Mouse (Mus musculus) hindbrain, embryonic 12.5 days (tissue): ENCODE measurements at regions not wholly inside any gene's neighbourhood (a gene's known extent, or its start where the extent isn't known, plus 50 kb on each side); places are given as distances from the start of the nearest gene placed in this dataset.
"Not testable (repeated sequence)": the region's sequence is repeated elsewhere in the genome, so short reads cannot be mapped to it uniquely, and the experiment has no call there.

Source experiments
- ATAC-seq: fragments of 200-750 bp; cut with Nextera tagmentation; 2 replicates; pipeline ENCODE4 v1.8.0; 2017; ENCODE audit warnings: moderate TSS enrichment; ENCODE audit not compliant: low FRiP score
- H3K27ac ChIP-seq: fragments of 300-500 bp; sonication (generic); 2 replicates; pipeline ENCODE4 v1.5.1; 2016; ENCODE audit warnings: mild to moderate bottlenecking
- H3K27me3 ChIP-seq: fragments of 300-500 bp; sonication (generic); 2 replicates; pipeline ENCODE4 v1.6.1; 2016; ENCODE audit warnings: mild to moderate bottlenecking
- H3K36me3 ChIP-seq: fragments of 300-500 bp; sonication (generic); 2 replicates; pipeline ENCODE4 v1.6.1; 2016; ENCODE audit warnings: mild to moderate bottlenecking
- H3K4me1 ChIP-seq: fragments of 300-500 bp; sonication (generic); 2 replicates; pipeline ENCODE4 v1.6.1; 2016
- H3K4me2 ChIP-seq: fragments of 300-500 bp; sonication (generic); replicated peaks from 2 replicates; pipeline ENCODE4 v1.6.1; 2016; ENCODE audit warnings: mild to moderate bottlenecking
- H3K4me3 ChIP-seq: fragments of 300-500 bp; sonication (generic); 2 replicates; pipeline ENCODE4 v1.5.1; 2016; ENCODE audit warnings: mild to moderate bottlenecking
- H3K9ac ChIP-seq: fragments of 300-500 bp; sonication (generic); 2 replicates; pipeline ENCODE4 v1.6.1; 2016; ENCODE audit warnings: mild to moderate bottlenecking, moderate library complexity
- H3K9me3 ChIP-seq: fragments of 300-500 bp; sonication (generic); replicated peaks from 2 replicates; pipeline ENCODE4 v1.6.1; 2016; ENCODE audit warnings: mild to moderate bottlenecking
- WGBS: fragments of 180-500 bp; shearing (Covaris S2); methylation state at CpG from one replicate; pipeline ENCODE4 v1.1.7; 2016; 5-methylcytosine and 5-hydroxymethylcytosine counted together

DNA sequence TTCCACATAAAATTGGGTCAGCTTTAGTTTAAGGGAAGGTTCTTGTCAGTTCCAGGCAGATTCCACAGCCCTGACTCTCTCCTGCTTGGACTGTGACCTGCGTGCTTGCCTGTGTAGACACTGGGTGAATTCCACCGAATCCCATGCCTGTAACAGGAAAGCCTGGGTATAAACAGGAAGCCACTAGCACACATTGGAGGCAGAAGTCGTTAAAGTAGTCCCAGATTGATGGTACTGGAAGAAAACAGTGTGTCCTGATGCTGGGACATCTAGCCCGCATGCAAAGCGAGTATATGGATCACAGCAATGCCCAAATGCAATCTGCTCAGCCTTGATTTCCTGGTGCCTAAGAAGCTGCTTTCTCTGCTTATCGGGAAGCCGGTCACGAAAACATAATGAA, 65.4 kb upstream of the Emcn start:
- no peak overlapping the region for H3K27ac ChIP-seq
- no peak for ATAC-seq

DNA sequence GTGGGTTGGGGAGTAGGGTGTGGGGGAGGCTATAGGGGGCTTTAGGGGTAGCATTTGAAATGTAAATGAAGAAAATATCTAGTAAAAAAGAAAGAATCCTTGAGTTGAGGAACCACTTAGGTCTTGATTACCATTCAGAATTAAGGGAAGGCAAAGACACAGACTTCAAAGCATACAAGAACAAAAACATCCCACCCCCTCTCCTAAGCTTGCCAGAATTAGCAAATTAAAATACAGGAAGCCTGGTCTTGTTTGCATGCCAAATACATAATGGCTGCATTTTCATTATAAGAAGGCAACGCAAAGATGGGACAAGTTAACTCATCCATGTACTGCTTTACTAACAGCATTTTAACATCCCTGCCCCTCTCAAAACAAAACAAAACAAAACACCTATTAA, 61.6 kb upstream of the Emcn start:
- Histone ChIP-seq H3K36me3 (no peaks in the 10 kb centered on the region), H3K4me1 (0 out of 2 replicates have a peak, but pooled peaks cover 3% of the 10 kb centered on the region), H3K9me3 (no peaks in the 10 kb centered on the region), H3K27me3 (no peaks in the 10 kb centered on the region), H3K27ac (no peak overlapping the region), H3K4me2 (no peak overlapping the region), H3K9ac (no peak overlapping the region), H3K4me3 (no peak overlapping the region)
- ATAC-seq, result no peak
- 82% methylated on average over 1 of the region's 1 CpGs for WGBS

More for the DNA sequence above, 65.4 kb upstream of the Emcn start:
- WGBS, result 85% methylated on average over 8 of the region's 8 CpGs
- no peak overlapping the region for H3K9ac ChIP-seq
- 0 out of 2 replicates have a peak, but pooled peaks cover 3% of the 10 kb centered on the region for H3K4me1 ChIP-seq
- no peak overlapping the region for H3K4me3 ChIP-seq
- H3K36me3 ChIP-seq, result no peaks in the 10 kb centered on the region
- no peaks in the 10 kb centered on the region for H3K9me3 ChIP-seq
- no peak overlapping the region for H3K4me2 ChIP-seq
- no peaks in the 10 kb centered on the region for H3K27me3 ChIP-seq

- no peaks in the 10 kb centered on the region for H3K27me3 ChIP-seq
- no peak overlapping the region for H3K4me2 ChIP-seq
- H3K9me3 ChIP-seq, result no peaks in the 10 kb centered on the region
- 81% methylated on average over 7 of the region's 7 CpGs for WGBS
- ATAC-seq, result no peak
- no peak overlapping the region for H3K9ac ChIP-seq
- H3K4me3 ChIP-seq, result no peak overlapping the region
- no peak overlapping the region for H3K27ac ChIP-seq
- H3K36me3 ChIP-seq, result no peaks in the 10 kb centered on the region
- H3K4me1 ChIP-seq, result 0 out of 2 replicates have a peak, but pooled peaks cover 3% of the 10 kb centered on the region
Measured at GRCm38 (mm10) chr3:137281052-137281451, 59.8 kb upstream of the Emcn start.

GRCm38 (mm10) chr3:137287558-137287957, 53.3 kb upstream of the Emcn start:
- not testable (repeated sequence) for H3K9me3 ChIP-seq, ATAC-seq, H3K4me1 ChIP-seq, H3K4me2 ChIP-seq, H3K9ac ChIP-seq, H3K27me3 ChIP-seq, H3K27ac ChIP-seq, H3K4me3 ChIP-seq, H3K36me3 ChIP-seq
- WGBS, result 98% methylated on average over 11 of the region's 11 CpGs

DNA sequence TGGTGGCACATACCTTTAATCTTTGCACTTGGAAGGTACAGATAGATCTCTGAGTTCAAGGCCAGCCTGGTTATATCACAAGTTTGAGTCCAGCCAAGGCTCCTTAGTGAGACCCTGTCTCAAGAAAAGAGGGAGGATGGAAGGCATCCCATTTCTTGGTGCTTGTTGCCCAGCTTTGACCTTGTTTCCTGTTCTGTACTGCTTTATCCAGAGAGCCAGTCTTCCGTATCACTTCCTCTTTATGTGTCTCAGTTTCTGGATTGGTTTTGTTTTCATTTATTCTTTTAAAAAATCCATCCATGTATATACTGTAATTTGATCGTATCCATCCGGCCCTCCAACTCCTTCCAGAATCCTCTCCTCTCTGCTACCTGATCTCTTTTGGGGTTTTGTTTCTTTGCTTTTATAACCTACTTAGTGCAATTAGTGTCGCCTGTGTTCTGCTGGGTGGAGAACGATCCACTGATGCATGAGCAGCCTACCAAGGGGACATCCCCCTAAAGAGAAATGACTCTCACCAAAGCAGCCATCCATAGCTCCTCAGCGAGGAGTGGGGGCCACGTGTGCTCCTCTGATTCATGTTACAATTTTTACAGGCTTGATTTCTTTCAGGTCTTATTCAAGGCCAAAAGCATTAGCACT, 52.4 kb upstream of the Emcn start:
- no peaks in the 10 kb centered on the region for H3K9me3 ChIP-seq
- no peak overlapping the region for H3K4me3 ChIP-seq
- no peak overlapping the region for H3K4me2 ChIP-seq
- H3K9ac ChIP-seq, result no peak overlapping the region
- H3K4me1 ChIP-seq, result no peaks in the 10 kb centered on the region
- H3K27me3 ChIP-seq, result no peaks in the 10 kb centered on the region
- no peak overlapping the region for H3K27ac ChIP-seq
- 75% methylated on average over 7 of the region's 7 CpGs for WGBS
- H3K36me3 ChIP-seq, result no peaks in the 10 kb centered on the region
- no peak for ATAC-seq

- no peak overlapping the region for H3K4me3 ChIP-seq
- no peaks in the 10 kb centered on the region for H3K27me3 ChIP-seq
- H3K4me1 ChIP-seq, result no peaks in the 10 kb centered on the region
- H3K4me2 ChIP-seq, result no peak overlapping the region
- no peaks in the 10 kb centered on the region for H3K9me3 ChIP-seq
- no peaks in the 10 kb centered on the region for H3K36me3 ChIP-seq
- 87% methylated on average over 2 of the region's 2 CpGs for WGBS
- no peak for ATAC-seq
- no peak overlapping the region for H3K27ac ChIP-seq
- no peak overlapping the region for H3K9ac ChIP-seq
Measured at GRCm38 (mm10) chr3:137288943-137289682, 51.8 kb upstream of the Emcn start.

GRCm38 (mm10) chr3:137289683-137289984, 51.2 kb upstream of the Emcn start:
- H3K27ac ChIP-seq, result no peak overlapping the region
- no peaks in the 10 kb centered on the region for H3K36me3 ChIP-seq
- no peak overlapping the region for H3K4me2 ChIP-seq
- WGBS, result 74% methylated on average over 3 of the region's 3 CpGs
- H3K9me3 ChIP-seq, result no peaks in the 10 kb centered on the region
- no peak overlapping the region for H3K4me3 ChIP-seq
- no peaks in the 10 kb centered on the region for H3K4me1 ChIP-seq
- no peaks in the 10 kb centered on the region for H3K27me3 ChIP-seq
- no peak overlapping the region for H3K9ac ChIP-seq
- ATAC-seq, result no peak
